Mouse (Mus musculus) kidney, postnatal 25 days (tissue): Measurements from ENCODE around the gene Cdk2.

ENCODE experiments used
- DNase-seq, 2 experiments: peaks; one replicate each; pipeline ENCODE4 v3.0.0; 2021; ENCODE audit warnings: mixed read lengths in 2 of 2

Gene Cdk2

DNA sequence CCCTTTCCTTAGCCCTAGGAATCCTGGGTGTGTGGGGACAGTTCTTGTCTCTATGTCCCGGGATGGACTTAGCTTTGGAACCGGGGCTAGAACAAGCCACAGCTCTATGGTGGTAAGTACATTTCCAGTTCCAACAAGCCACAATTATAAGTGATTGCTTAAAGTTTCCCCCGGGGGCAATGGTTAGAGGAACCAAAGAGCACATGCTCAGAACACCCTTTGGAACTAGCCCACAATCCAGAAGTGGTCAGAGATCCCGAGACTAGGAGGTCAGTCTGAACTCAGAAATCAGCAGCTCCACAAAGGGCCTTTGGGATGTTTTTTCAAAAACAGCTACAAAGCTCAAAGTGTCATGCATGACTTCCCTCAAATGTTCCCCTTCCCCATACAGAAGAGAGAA lies 51.0 kb downstream of the Cdk2 start:
- DNase-seq, result peak; percentile 55 to 75
